Mouse (Mus musculus) intestine, embryonic 14.5 days (tissue): ENCODE measurements around the gene Syncrip. TPM values are rescaled to one million over a fixed set of nuclear protein-coding genes. Genes with fewer than 3 reads are reported as not detected.
"Not testable (repeated sequence)": the region's sequence is repeated elsewhere in the genome, so short reads cannot be mapped to it uniquely, and the experiment has no call there.

Experiments used
- ATAC-seq: fragments of 200-750 bp; cut with Nextera tagmentation; replicated peaks from 2 replicates; pipeline ENCODE4 v1.8.0; 2017; ENCODE audit warnings: low read depth, moderate number of reproducible peaks, moderate TSS enrichment, moderate library complexity; ENCODE audit not compliant: low FRiP score, low TSS enrichment
- DNase-seq: peaks from one replicate; pipeline ENCODE4 v3.0.0-alpha.2; 2018; ENCODE audit warnings: low spot score
- H3K27ac ChIP-seq: fragments of 300-500 bp; sonication (generic); 2 replicates; pipeline ENCODE4 v1.5.1; 2014; ENCODE audit warnings: low read depth, mild to moderate bottlenecking, control low read depth
- H3K27me3 ChIP-seq: fragments of 300-500 bp; sonication (generic); replicated peaks from 2 replicates; pipeline ENCODE4 v1.6.1; 2014; ENCODE audit warnings: low read length, control low read depth; ENCODE audit not compliant: control insufficient read depth, insufficient read depth
- H3K36me3 ChIP-seq: fragments of 300-500 bp; sonication (generic); 2 replicates; pipeline ENCODE4 v1.6.1; 2014; ENCODE audit warnings: low read length, control low read depth; ENCODE audit not compliant: control insufficient read depth, insufficient read depth
- H3K4me1 ChIP-seq: fragments of 300-500 bp; sonication (generic); replicated peaks from 2 replicates; pipeline ENCODE4 v1.6.1; 2014; ENCODE audit warnings: low read length, control low read depth, mixed read lengths; ENCODE audit not compliant: control insufficient read depth, insufficient read depth
- H3K4me2 ChIP-seq: fragments of 300-500 bp; sonication (generic); 2 replicates; pipeline ENCODE4 v1.6.1; 2014; ENCODE audit warnings: low read length
- H3K4me3 ChIP-seq: fragments of 300-500 bp; sonication (generic); 2 replicates; pipeline ENCODE4 v1.5.1; 2014; ENCODE audit warnings: low read depth, low read length, control low read depth, mixed read lengths
- H3K9ac ChIP-seq: fragments of 300-500 bp; sonication (generic); 2 replicates; pipeline ENCODE4 v1.6.1; 2014; ENCODE audit warnings: mild to moderate bottlenecking, low read length
- H3K9me3 ChIP-seq: fragments of 300-500 bp; sonication (generic); 2 replicates; pipeline ENCODE4 v1.6.1; 2016; ENCODE audit warnings: low read length, control low read depth; ENCODE audit not compliant: control insufficient read depth
- WGBS: fragments of 180-500 bp; shearing (Covaris S2); extraction: QIAGEN DNeasy Blood & Tissue Kit; methylation state at CpG from one replicate; pipeline ENCODE4 v1.1.7; 2014; 5-methylcytosine and 5-hydroxymethylcytosine counted together
- polyA plus RNA-seq: library from polyadenylated mRNA; unstranded; fragments of >200 nt; fragmentation: Nextera tagmentation; extraction: Ambion mirVana; gene quantifications from 2 replicates; pipeline ENCODE4 v1.2.1, GENCODE M21; 2014

Gene Syncrip
- 104 and 106 TPM in 2 replicates for polyA plus RNA-seq

DNA sequence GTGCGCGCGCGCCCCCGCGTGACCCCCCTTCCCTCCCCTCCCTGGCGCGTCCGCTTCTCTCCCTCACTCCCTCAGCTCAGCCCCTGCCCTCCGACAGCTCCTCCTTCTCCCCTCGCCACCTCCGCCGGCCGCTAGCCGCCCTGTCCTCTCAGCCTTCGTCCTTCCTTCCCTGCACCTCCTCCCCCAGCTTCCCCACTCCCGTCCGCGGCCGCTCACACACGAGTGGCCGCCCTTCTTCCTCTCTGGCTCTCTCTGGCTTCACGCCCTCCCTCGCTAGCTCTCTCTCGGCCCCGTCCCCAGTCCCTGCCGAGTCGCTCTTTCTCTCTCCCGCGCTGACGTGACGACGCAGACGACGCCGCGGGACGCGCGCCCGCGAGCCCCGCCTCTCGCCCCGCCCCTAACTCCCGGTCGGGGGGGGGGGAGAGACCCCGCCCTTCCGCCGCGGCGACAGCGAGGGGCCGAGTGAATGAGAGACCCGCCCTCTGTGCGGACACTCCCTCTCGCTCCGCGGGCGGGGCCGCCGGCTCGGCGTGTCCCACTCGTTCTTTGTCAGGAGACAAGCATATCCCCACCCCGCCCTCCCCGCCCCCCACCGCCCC is at the start of gene Syncrip:
Gene Syncrip, minus strand, starts transcription at position 345 of the 599 bp plus-strand sequence.
- peak within 1 kb of the TSS; percentile 67 for H3K4me2 ChIP-seq
- peaks cover 15% of the 10 kb centered on the region; the same call in 1 of the 2 replicates for H3K4me1 ChIP-seq
- H3K9me3 ChIP-seq, H3K27me3 ChIP-seq: not testable (repeated sequence)
- peaks cover 24% of the 10 kb centered on the region for H3K36me3 ChIP-seq
- 1% methylated on average over 41 of the region's 68 CpGs for WGBS
- peak within 1 kb of the TSS; percentile 96 for H3K4me3 ChIP-seq
- peak; percentile 96 for ATAC-seq
- H3K27ac ChIP-seq: peak within 1 kb of the TSS; percentile 97
- peak within 1 kb of the TSS; percentile 98 for H3K9ac ChIP-seq
- peak; percentile 98 for DNase-seq

DNA sequence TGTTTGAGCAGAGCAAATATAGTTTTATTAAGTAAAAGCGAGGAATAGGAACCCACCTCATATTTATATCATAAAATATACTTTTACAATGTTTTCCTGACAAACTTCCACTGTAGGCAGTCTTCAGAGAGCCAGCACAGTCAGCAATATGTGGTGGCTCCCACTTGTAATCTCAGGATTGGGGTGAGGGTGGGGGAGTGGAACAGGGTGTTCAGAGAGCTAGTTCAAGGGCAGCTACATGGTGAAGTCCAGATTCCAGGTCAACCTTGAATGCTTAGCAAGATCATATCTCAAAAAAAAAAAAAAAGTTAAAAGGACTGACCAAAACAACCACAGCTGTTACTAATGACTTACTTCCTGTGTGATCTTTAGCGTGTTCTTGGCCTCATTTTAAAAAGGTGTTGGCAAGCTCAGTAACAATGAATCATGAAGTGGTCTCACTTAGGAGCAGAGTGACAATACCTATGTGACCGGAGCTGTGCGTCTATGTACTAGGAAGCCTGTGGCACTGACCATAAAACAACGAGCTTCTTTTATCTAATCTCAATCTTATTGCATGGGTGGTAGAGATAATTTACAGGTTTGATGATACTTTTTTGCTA is 47.7 kb upstream of the Syncrip start:
- DNase-seq (no peak), ATAC-seq (no peak)
- WGBS: 59% methylated on average over 5 of the region's 5 CpGs
- Histone ChIP-seq H3K27ac (no peak overlapping the region), H3K36me3 (no peaks in the 10 kb centered on the region), H3K9me3 (no peaks in the 10 kb centered on the region), H3K27me3 (no peaks in the 10 kb centered on the region), H3K9ac (no peak overlapping the region), H3K4me1 (no peaks in the 10 kb centered on the region), H3K4me2 (no peak overlapping the region), H3K4me3 (no peak overlapping the region)

DNA sequence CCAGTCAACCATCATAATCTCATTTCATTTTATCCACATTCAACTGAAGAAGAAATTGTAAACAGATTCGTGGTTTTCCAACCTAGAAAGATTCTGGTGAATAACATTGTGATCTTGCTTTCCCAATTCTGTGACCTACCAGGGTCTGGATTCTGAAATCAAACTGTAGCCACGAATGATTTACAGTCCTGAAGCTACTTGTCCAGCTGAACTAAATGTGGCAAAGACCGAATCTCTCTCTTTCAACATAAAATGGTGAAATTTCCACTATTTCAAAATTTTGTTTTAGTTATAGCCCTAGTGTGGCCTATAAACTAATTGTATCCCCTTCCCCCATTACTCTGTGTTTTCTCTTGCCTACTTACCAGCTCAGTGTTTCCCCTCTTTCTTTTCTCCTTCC is 47.2 kb upstream of the Syncrip start:
- no peak for DNase-seq
- H3K9ac ChIP-seq: no peak overlapping the region
- no peaks in the 10 kb centered on the region for H3K9me3 ChIP-seq
- H3K4me2 ChIP-seq: no peak overlapping the region
- no peaks in the 10 kb centered on the region for H3K27me3 ChIP-seq
- no peak overlapping the region for H3K4me3 ChIP-seq
- ATAC-seq: no peak
- H3K36me3 ChIP-seq: no peaks in the 10 kb centered on the region
- no peaks in the 10 kb centered on the region for H3K4me1 ChIP-seq
- 86% methylated on average over 3 of the region's 3 CpGs for WGBS
- H3K27ac ChIP-seq: no peak overlapping the region

DNA sequence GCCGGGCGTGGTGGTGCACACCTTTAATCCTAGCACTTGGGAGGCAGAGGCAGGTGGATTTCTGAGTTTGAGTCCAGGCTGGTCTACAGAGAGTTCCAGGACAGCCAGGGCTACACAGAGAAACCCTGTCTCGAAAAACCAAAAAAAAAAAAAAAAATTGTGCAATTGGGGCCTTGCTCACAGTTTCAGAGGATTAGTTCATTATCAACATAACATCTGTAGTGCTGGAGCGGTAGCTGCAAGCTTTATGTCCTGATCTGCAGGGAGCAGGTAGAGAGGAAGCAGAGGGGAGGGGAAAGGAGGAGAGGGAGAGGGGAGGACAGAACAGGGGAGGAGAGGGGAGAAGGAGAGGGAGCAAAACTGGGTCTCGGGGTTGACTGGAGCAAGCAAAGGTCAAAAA is 46.4 kb upstream of the Syncrip start:
- no peak for ATAC-seq
- H3K36me3 ChIP-seq: no peaks in the 10 kb centered on the region

DNA sequence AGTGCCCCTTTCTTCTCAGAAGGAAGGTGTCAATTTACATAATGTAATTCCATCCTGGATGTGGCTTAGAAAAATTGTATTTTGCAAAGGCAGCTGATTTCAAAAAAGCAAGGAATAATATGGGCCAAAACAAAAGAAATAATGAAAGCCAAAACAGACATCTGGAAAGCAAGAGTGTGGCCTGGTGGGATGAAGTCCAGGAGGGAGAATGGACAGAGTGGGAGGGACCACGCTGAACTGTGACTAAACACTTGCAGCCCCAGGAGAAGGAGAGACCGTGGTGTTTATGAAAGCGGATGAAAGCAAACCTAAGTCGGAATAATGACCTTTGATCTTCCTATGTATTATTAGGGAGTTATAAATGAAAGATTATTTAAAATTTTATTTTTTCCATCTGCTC is 45.6 kb upstream of the Syncrip start:
- no peaks in the 10 kb centered on the region for H3K36me3 ChIP-seq
- no peak overlapping the region for H3K4me3 ChIP-seq
- WGBS: 85% methylated on average over 4 of the region's 4 CpGs
- ATAC-seq (no peak), DNase-seq (no peak)
- H3K27me3 ChIP-seq: no peaks in the 10 kb centered on the region
- no peaks in the 10 kb centered on the region for H3K9me3 ChIP-seq
- no peak overlapping the region for H3K27ac ChIP-seq
- no peaks in the 10 kb centered on the region; the same call in 1 of the 2 replicates for H3K4me1 ChIP-seq
- H3K9ac ChIP-seq: no peak overlapping the region
- no peak overlapping the region for H3K4me2 ChIP-seq

More for the DNA sequence above, 46.4 kb upstream of the Syncrip start:
- Histone ChIP-seq H3K27ac (no peak overlapping the region), H3K9ac (no peak overlapping the region), H3K9me3 (no peaks in the 10 kb centered on the region), H3K4me2 (no peak overlapping the region), H3K4me1 (no peaks in the 10 kb centered on the region), H3K27me3 (no peaks in the 10 kb centered on the region), H3K4me3 (no peak overlapping the region)
- DNase-seq: peak; percentile 31
- 84% methylated on average over 5 of the region's 5 CpGs for WGBS

DNA sequence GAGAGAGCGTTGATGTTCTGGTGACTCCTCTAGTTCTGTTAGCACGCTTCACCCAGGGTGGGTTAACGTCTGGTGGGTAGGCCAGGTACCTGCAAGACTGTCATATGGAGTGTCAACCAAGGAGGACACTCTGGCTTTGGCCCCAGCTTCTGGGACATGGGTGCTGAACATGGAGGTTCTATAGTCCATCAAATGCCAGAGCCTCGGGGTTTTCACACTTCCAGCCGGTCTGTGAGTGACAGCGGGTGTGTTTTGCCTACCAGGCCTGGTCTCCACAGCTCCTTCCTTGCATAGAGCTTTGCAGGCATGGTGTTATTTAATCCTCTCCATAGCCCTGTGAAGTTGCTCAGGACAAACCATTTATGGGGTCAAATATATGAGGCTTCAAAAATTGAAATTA is 43.0 kb upstream of the Syncrip start:
- no peak for ATAC-seq
- H3K4me3 ChIP-seq: no peak overlapping the region
- no peaks in the 10 kb centered on the region for H3K27me3 ChIP-seq
- H3K9me3 ChIP-seq: no peaks in the 10 kb centered on the region
- no peak overlapping the region for H3K27ac ChIP-seq
- peaks cover 6% of the 10 kb centered on the region; the same call in 1 of the 2 replicates for H3K4me1 ChIP-seq
- peaks cover 12% of the 10 kb centered on the region for H3K36me3 ChIP-seq
- no peak for DNase-seq
- H3K9ac ChIP-seq: no peak overlapping the region
- WGBS: 91% methylated on average over 6 of the region's 6 CpGs
- no peak overlapping the region for H3K4me2 ChIP-seq

DNA sequence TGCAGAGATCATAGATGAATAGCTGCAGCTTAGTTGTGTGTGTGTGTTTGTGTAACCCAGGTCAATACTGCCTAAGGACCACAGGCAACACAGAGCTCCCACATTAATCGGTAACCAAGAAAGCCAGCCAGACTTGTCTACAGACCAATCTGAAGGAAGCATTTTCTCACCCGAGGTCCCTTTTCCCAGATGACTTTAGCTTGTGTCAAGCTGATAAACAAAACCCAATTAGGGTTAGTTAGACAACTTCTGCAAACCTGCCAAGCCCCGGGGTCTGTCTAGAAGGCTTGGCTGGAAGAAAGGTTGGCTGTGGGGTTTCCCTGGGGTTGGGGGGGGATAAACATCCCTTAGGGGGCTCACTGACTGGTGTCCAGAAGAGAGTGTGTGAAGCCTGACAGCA is 42.4 kb upstream of the Syncrip start:
- ATAC-seq (no peak), DNase-seq (no peak)
- Histone ChIP-seq H3K27me3 (no peaks in the 10 kb centered on the region), H3K9ac (no peak overlapping the region), H3K4me2 (no peak overlapping the region), H3K4me3 (no peak overlapping the region), H3K36me3 (peaks cover 17% of the 10 kb centered on the region), H3K27ac (no peak overlapping the region), H3K4me1 (peaks cover 6% of the 10 kb centered on the region; the same call in 1 of the 2 replicates), H3K9me3 (no peaks in the 10 kb centered on the region)
- WGBS: 57% methylated on average over 3 of the region's 3 CpGs

DNA sequence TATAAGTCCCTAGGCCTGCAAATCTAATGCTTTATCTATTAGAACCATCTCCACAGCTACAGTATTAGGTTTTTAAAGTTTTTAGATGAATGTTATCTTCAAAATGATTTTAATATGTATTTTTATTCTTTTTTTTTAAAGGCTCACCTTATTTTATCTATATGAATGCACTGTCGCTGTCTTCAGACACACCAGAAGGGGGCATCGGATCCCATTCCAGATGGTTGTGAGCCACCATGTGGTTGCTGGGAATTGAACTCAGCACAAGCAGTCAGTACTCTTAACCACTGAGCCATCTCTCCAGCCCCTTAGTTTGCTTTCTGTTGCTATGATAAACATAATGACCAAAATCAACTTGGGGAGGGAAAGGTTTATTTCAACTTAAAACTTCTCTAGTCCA is 42.0 kb upstream of the Syncrip start:
- WGBS: 91% methylated on average over 2 of the region's 2 CpGs
- H3K4me3 ChIP-seq: no peak overlapping the region
- peaks cover 6% of the 10 kb centered on the region; the same call in 1 of the 2 replicates for H3K4me1 ChIP-seq
- H3K4me2 ChIP-seq: no peak overlapping the region
- no peaks in the 10 kb centered on the region for H3K9me3 ChIP-seq
- ATAC-seq: no peak
- H3K27ac ChIP-seq: no peak overlapping the region
- H3K36me3 ChIP-seq: peaks cover 17% of the 10 kb centered on the region
- H3K9ac ChIP-seq: no peak overlapping the region
- DNase-seq: no peak
- no peaks in the 10 kb centered on the region for H3K27me3 ChIP-seq

DNA sequence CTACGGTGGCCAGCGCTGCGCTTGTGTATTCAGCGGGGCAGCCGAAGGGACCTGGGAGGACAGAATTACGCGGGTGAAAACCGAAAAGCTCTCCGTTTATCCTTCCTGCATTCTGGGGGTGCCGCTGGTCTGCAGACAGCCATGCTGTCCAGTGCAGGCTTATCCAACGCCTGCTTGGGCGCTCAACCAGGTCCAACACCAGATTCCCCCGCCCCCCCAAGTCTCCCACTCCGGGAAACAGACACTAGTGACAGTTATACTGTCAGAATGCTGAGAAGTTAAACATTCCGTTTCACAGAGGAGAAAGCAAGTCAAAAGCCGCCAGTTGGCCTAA is 40.9 kb upstream of the Syncrip start:
- no peak for DNase-seq
- no peaks in the 10 kb centered on the region for H3K9me3 ChIP-seq
- H3K36me3 ChIP-seq: peaks cover 17% of the 10 kb centered on the region
- peaks cover 6% of the 10 kb centered on the region; the same call in 1 of the 2 replicates for H3K4me1 ChIP-seq
- peak overlapping the region; percentile 95 for H3K27ac ChIP-seq
- peak overlapping the region; percentile 60 for H3K9ac ChIP-seq
- H3K27me3 ChIP-seq: no peaks in the 10 kb centered on the region
- ATAC-seq: no peak
- under 1% methylated on average over 16 of the region's 16 CpGs for WGBS
- H3K4me2 ChIP-seq: peak overlapping the region; percentile 77
- H3K4me3 ChIP-seq: peak overlapping the region; percentile 88
